Mouse (Mus musculus): ENCODE data around the gene Gm47283. TPM values are rescaled to one million over a fixed set of nuclear protein-coding genes. Genes with fewer than 3 reads are reported as not detected.
"Not testable (repeated sequence)": the region's sequence is repeated elsewhere in the genome, so short reads cannot be mapped to it uniquely, and the experiment has no call there.

Gene Gm47283
- total RNA-seq (2014; fragmentation: Nextera tagmentation) (not detected in 2 replicates), total RNA-seq (2017) (not detected in 2 replicates), polyA plus RNA-seq (2012) (not detected in 2 replicates)

GRCm38 (mm10) chrY:90784438-90784837 lies at the start of gene Gm47283:
Gm47283 (plus strand) TSS chrY:90784738.
- not testable (repeated sequence) for H3K9me3 ChIP-seq (replicated peaks); H3K27me3 ChIP-seq (ENCODE audit: insufficient read depth, low read length); ATAC-seq (ENCODE audit: extremely low read depth, insufficient number of reproducible peaks, low FRiP score, poor library complexity, severe bottlenecking); H3K4me3 ChIP-seq (ENCODE audit: low read depth, low read length); H3K36me3 ChIP-seq (replicated peaks); H3K4me1 ChIP-seq (ENCODE audit: insufficient read depth, low read depth, low read length); DNase-seq (ENCODE audit: low spot score)

GRCm38 (mm10) chrY:90735181-90735895 lies 49.2 kb upstream of the Gm47283 start:
- H3K36me3 ChIP-seq (replicated peaks): peaks cover 37% of the 10 kb centered on the region
- ATAC-seq (ENCODE audit: extremely low read depth, insufficient number of reproducible peaks, low FRiP score, poor library complexity, severe bottlenecking); H3K4me3 ChIP-seq (ENCODE audit: low read depth, low read length); H3K27me3 ChIP-seq (ENCODE audit: insufficient read depth, low read length); H3K4me1 ChIP-seq (ENCODE audit: insufficient read depth, low read depth, low read length); DNase-seq (ENCODE audit: low spot score): not testable (repeated sequence)
- peaks cover 21% of the 10 kb centered on the region for H3K9me3 ChIP-seq (replicated peaks)

GRCm38 (mm10) chrY:90736217-90737000 lies 48.1 kb upstream of the Gm47283 start:
- not testable (repeated sequence) for H3K27me3 ChIP-seq (ENCODE audit: insufficient read depth, low read length); ATAC-seq (ENCODE audit: extremely low read depth, insufficient number of reproducible peaks, low FRiP score, poor library complexity, severe bottlenecking); DNase-seq (ENCODE audit: low spot score); H3K4me1 ChIP-seq (ENCODE audit: insufficient read depth, low read depth, low read length); H3K4me3 ChIP-seq (ENCODE audit: low read depth, low read length)
- Histone ChIP-seq H3K9me3 (replicated peaks) (peaks cover 28% of the 10 kb centered on the region), H3K36me3 (replicated peaks) (peaks cover 46% of the 10 kb centered on the region)

- H3K4me3 ChIP-seq (ENCODE audit: low read depth, low read length): no peak overlapping the region
- peaks cover 49% of the 10 kb centered on the region for H3K36me3 ChIP-seq (replicated peaks)
- H3K4me1 ChIP-seq (ENCODE audit: insufficient read depth, low read depth, low read length): peaks cover 9% of the 10 kb centered on the region
- ATAC-seq (ENCODE audit: extremely low read depth, insufficient number of reproducible peaks, low FRiP score, poor library complexity, severe bottlenecking) (no peak), DNase-seq (ENCODE audit: low spot score) (peak; percentile 6)
- H3K9me3 ChIP-seq (replicated peaks): peaks cover 34% of the 10 kb centered on the region
- TF ChIP-seq GATA1 (IDR thresholded peaks at IDR 0.05; ENCODE audit: borderline replicate concordance, low read length) (no peak), GATA2 (IDR thresholded peaks at IDR 0.05; ENCODE audit: borderline replicate concordance, low read depth, low read length) (no peak), TAL1 (conservative IDR thresholded peaks at IDR 0.05; ENCODE audit: low read depth, low read length) (no peak), POLR2AphosphoS5 (IDR thresholded peaks at IDR 0.05; ENCODE audit: insufficient replicate concordance, low read depth, low read length) (no peak), CTCF (IDR thresholded peaks at IDR 0.05; ENCODE audit: low read depth, low read length) (no peak)
- peaks cover 4% of the 10 kb centered on the region; the same call in 1 of the 2 replicates for H3K27me3 ChIP-seq (ENCODE audit: insufficient read depth, low read length)
Observed at GRCm38 (mm10) chrY:90737606-90738430, 46.7 kb upstream of the Gm47283 start.

GRCm38 (mm10) chrY:90738431-90738680 lies 46.2 kb upstream of the Gm47283 start:
- H3K27me3 ChIP-seq (ENCODE audit: insufficient read depth, low read length): peaks cover 4% of the 10 kb centered on the region; the same call in 1 of the 2 replicates
- no peak overlapping the region for H3K4me3 ChIP-seq (ENCODE audit: low read depth, low read length)
- H3K9me3 ChIP-seq (replicated peaks): peaks cover 34% of the 10 kb centered on the region
- no peak for DNase-seq (ENCODE audit: low spot score)
- ATAC-seq (ENCODE audit: extremely low read depth, insufficient number of reproducible peaks, low FRiP score, poor library complexity, severe bottlenecking): no peak
- peaks cover 49% of the 10 kb centered on the region for H3K36me3 ChIP-seq (replicated peaks)
- H3K4me1 ChIP-seq (ENCODE audit: insufficient read depth, low read depth, low read length): peaks cover 9% of the 10 kb centered on the region
- no peak for TF ChIP-seq GATA1 (IDR thresholded peaks at IDR 0.05; ENCODE audit: borderline replicate concordance, low read length)

- H3K4me3 ChIP-seq (ENCODE audit: low read depth, low read length): peak overlapping the region; percentile 4; the same call in 1 of the 2 replicates
- H3K9me3 ChIP-seq (replicated peaks): peaks cover 34% of the 10 kb centered on the region
- peak; percentile 60 for DNase-seq (ENCODE audit: low spot score)
- H3K36me3 ChIP-seq (replicated peaks): peaks cover 49% of the 10 kb centered on the region
- not testable (repeated sequence) for ATAC-seq (ENCODE audit: extremely low read depth, insufficient number of reproducible peaks, low FRiP score, poor library complexity, severe bottlenecking); H3K27me3 ChIP-seq (ENCODE audit: insufficient read depth, low read length); H3K4me1 ChIP-seq (ENCODE audit: insufficient read depth, low read depth, low read length)
Observed at GRCm38 (mm10) chrY:90738841-90739530, 45.6 kb upstream of the Gm47283 start.

- H3K4me1 ChIP-seq (ENCODE audit: insufficient read depth, low read depth, low read length); H3K27me3 ChIP-seq (ENCODE audit: insufficient read depth, low read length); H3K4me3 ChIP-seq (ENCODE audit: low read depth, low read length): not testable (repeated sequence)
- ATAC-seq (ENCODE audit: extremely low read depth, insufficient number of reproducible peaks, low FRiP score, poor library complexity, severe bottlenecking) (peak; percentile 30), DNase-seq (ENCODE audit: low spot score) (peak; percentile 68)
- peaks cover 45% of the 10 kb centered on the region for H3K36me3 ChIP-seq (replicated peaks)
- peaks cover 32% of the 10 kb centered on the region for H3K9me3 ChIP-seq (replicated peaks)
Observed at GRCm38 (mm10) chrY:90739531-90740012, 45.0 kb upstream of the Gm47283 start.
